Mouse (Mus musculus) layer of hippocampus, adult 11-12 months (tissue): Measurements from ENCODE around the gene Htr2a.

ENCODE experiments used
- DNase-seq: peaks from one replicate; pipeline ENCODE4 v3.0.0; 2022; ENCODE audit warnings: low spot score

Htr2a gene

DNA sequence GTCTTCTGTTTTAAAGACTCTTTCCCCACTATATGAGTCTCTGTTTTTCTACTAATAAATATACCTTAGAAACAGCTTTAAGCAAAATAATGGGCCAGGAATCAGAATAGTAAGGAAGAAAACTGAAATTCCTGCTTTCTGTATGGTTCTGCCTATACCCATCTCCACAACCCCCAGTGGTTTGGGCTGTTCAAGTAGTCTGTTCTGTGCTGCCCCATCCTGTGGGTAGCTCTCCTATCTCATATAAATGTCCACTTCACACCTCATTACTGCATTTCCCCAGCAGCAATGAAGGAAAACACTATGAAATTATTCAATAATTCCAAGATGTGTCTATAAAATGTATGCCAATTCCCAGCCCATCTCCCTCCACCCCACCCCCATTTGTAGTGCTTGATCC, 56.8 kb downstream of the Htr2a start:
- no peak for DNase-seq

DNA sequence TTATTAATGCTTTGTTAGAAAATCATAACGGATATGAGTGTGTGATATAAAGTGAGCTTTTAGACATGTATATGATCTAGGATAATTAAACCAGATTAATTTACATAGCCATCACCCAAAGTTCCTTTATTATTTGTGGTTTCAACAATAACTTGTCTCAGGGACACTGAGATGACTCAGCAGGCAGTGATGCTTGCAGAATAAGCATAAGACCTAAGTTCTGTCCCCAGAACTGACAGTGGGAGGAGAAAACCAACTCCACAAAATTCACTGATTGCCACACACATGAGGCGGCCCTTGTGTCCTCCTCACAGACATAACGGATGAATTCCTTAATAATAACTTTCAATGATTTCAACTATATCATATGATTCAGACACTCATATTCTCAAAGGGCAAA, 58.6 kb downstream of the Htr2a start:
- no peak for DNase-seq

GRCm38 (mm10) chr14:74703930-74704329, 63.3 kb downstream of the Htr2a start:
- no peak for DNase-seq

DNA sequence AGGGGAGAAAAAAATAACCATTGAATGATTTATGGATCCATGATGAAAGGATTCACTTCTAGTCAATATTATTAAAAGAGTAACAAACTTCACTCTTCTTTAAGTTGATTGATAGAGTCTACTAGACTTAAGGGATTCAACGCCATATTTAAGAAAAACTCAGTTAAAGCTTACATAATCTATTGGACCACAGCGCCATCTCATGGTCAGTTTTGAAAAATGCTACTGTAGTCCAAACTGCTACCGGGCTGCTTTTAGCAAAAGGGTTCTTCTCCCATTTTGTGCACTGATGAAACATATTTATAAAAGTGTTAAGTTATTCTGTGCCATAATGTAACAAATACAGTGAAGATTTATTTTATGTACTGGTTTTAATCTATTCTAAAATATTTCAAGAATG, 68.4 kb downstream of the Htr2a start:
- DNase-seq: peak; percentile 30

GRCm38 (mm10) chr14:74723541-74723940, 82.9 kb downstream of the Htr2a start:
- DNase-seq: no peak

GRCm38 (mm10) chr14:74731221-74732078, 90.8 kb downstream of the Htr2a start:
- DNase-seq: no peak

GRCm38 (mm10) chr14:74732079-74732783, 91.6 kb downstream of the Htr2a start, which contains the start of gene Esd:
TSS of gene Esd (plus strand) at chr14:74732297.
- DNase-seq: peak; percentile 90

- DNase-seq: no peak
Measured at GRCm38 (mm10) chr14:74733397-74733796, 92.8 kb downstream of the Htr2a start.

DNA sequence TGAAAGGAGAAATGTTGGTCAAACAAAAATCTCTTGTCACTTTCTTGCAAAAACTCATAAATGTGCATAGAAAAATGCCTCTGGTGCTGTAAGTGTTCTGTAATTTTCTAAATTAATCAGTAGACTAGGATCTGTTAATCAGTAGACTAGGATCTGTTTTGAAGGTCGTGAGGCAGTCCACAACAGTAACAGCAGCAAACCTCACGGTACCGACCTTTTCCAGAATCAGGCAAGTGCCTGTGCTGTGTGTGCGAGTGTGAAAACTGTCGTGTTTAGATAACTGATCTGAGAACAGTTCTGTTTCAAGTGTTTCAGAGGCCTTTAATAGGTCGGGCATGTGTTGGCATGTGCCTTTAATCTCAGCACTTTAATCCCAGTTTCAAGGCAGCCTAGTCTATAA, 94.8 kb downstream of the Htr2a start:
- DNase-seq: no peak

- no peak for DNase-seq
Measured at GRCm38 (mm10) chr14:74736850-74737249, 96.2 kb downstream of the Htr2a start.
